Mouse (Mus musculus): ENCODE data around the gene Mob1a.
A peak's percentile ranks its signal among the peaks of the same experiment; 100 is the strongest.
"Not testable (repeated sequence)": the region's sequence is repeated elsewhere in the genome, so short reads cannot be mapped to it uniquely, and the experiment has no call there.

Gene Mob1a

GRCm38 (mm10) chr6:83342957-83343356 lies 17.1 kb downstream of the Mob1a start:
- DNase-seq (ENCODE audit: low spot score in 2 of 2), result no peak

GRCm38 (mm10) chr6:83345285-83345684 lies 19.5 kb downstream of the Mob1a start:
- not testable (repeated sequence) for DNase-seq (ENCODE audit: low spot score in 2 of 2)

- peak in 1 of 2 experiments; percentile 26 for DNase-seq (ENCODE audit: low spot score in 2 of 2)
Observed at GRCm38 (mm10) chr6:83347916-83348315, 22.1 kb downstream of the Mob1a start.

GRCm38 (mm10) chr6:83348873-83349272 lies 23.1 kb downstream of the Mob1a start, which contains the start of gene Bola3:
TSS of gene Bola3 (plus strand) at chr6:83349147.
- DNase-seq (ENCODE audit: low spot score in 2 of 2), result no peak

GRCm38 (mm10) chr6:83349274-83349958 lies 23.6 kb downstream of the Mob1a start:
- peak; percentile 87 to 90 for DNase-seq (ENCODE audit: low spot score in 2 of 2)

- DNase-seq (ENCODE audit: low spot score in 2 of 2), result peak in 1 of 2 experiments; percentile 36
Observed at GRCm38 (mm10) chr6:83350172-83350571, 24.4 kb downstream of the Mob1a start.

GRCm38 (mm10) chr6:83350851-83351405 lies 25.1 kb downstream of the Mob1a start:
- DNase-seq (ENCODE audit: low spot score in 2 of 2), result peak in 1 of 2 experiments; percentile 31

GRCm38 (mm10) chr6:83351490-83352160 lies 25.8 kb downstream of the Mob1a start:
- DNase-seq (ENCODE audit: low spot score in 2 of 2), result peak in 1 of 2 experiments; percentile 30

GRCm38 (mm10) chr6:83352666-83353410 lies 27.0 kb downstream of the Mob1a start:
- peak in 1 of 2 experiments; percentile 65 for DNase-seq (ENCODE audit: low spot score in 2 of 2)

GRCm38 (mm10) chr6:83354856-83355781 lies 29.3 kb downstream of the Mob1a start:
- peak in 1 of 2 experiments; percentile 34 for DNase-seq (ENCODE audit: low spot score in 2 of 2)

GRCm38 (mm10) chr6:83356569-83357138 lies 30.8 kb downstream of the Mob1a start:
- peak; percentile 82 to 90 for DNase-seq (ENCODE audit: low spot score in 2 of 2)

- DNase-seq (ENCODE audit: low spot score in 2 of 2), result peak in 1 of 2 experiments; percentile 29
Observed at GRCm38 (mm10) chr6:83357436-83357835, 31.6 kb downstream of the Mob1a start.

- DNase-seq (ENCODE audit: low spot score in 2 of 2), result no peak
Observed at GRCm38 (mm10) chr6:83361523-83362248, 35.9 kb downstream of the Mob1a start.

GRCm38 (mm10) chr6:83363075-83363474 lies 37.3 kb downstream of the Mob1a start:
- DNase-seq (ENCODE audit: low spot score in 2 of 2), result no peak

GRCm38 (mm10) chr6:83370316-83370965 lies 44.6 kb downstream of the Mob1a start:
- no peak for DNase-seq (ENCODE audit: low spot score in 2 of 2)

GRCm38 (mm10) chr6:83371350-83371749 lies 45.5 kb downstream of the Mob1a start:
- no peak for DNase-seq (ENCODE audit: low spot score in 2 of 2)

GRCm38 (mm10) chr6:83373704-83374300 lies 48.0 kb downstream of the Mob1a start:
- no peak for DNase-seq (ENCODE audit: low spot score in 2 of 2)

GRCm38 (mm10) chr6:83381510-83382491 lies 56.0 kb downstream of the Mob1a start:
- DNase-seq (ENCODE audit: low spot score in 2 of 2), result no peak
